ENCODE assay signal across 13 mouse cellular contexts in genomic region chr8:120529226-120529625, GRCm38 (mm10). TPM values are rescaled to one million over a fixed set of nuclear protein-coding genes. Genes with fewer than 3 reads are reported as not detected.
DNase-seq lines count a peak whose midpoint lies in the region; ATAC-seq and TF ChIP-seq lines count a peak whose summit lies in the region.
"Had no signal": no experiment of that assay in that cellular context is flagged by ENCODE, and none has a peak within 500 bp of the region (broad histone marks: within the 10 kb centered on the region; RNA-seq: fewer than 3 reads in every experiment).

No protein-coding gene starts in this region.

- H3K4me3 ChIP-seq in heart, embryonic 10.5 days = no peak overlapping the region
- no peak overlapping the region for H3K4me3 ChIP-seq in ES-Bruce4 (ENCODE audit: low read depth, low read length)
- H3K4me3 ChIP-seq in megakaryocyte, embryonic 14.5 days (replicated peaks) = peak overlapping the region; percentile 84
- no peak overlapping the region for H3K4me3 ChIP-seq in intestine, postnatal 0 days (ENCODE audit: low read depth, low read length)
- H3K4me3 ChIP-seq in embryonic facial prominence, embryonic 10.5 days = no peak overlapping the region
- H3K4me3 ChIP-seq: heart, adult 2 months; limb, embryonic 10.5 days; midbrain, embryonic 12.5 days had no signal

- no peaks in the 10 kb centered on the region for H3K9me3 ChIP-seq in heart, embryonic 10.5 days
- H3K9me3 ChIP-seq in ES-Bruce4 (replicated peaks; ENCODE audit: control insufficient read depth, insufficient read depth, low read length, poor library complexity, severe bottlenecking) = no peaks in the 10 kb centered on the region
- no peaks in the 10 kb centered on the region for H3K9me3 ChIP-seq in megakaryocyte, embryonic 14.5 days
- no peaks in the 10 kb centered on the region for H3K9me3 ChIP-seq in intestine, postnatal 0 days (ENCODE audit: control insufficient read depth)
- no peaks in the 10 kb centered on the region for H3K9me3 ChIP-seq in embryonic facial prominence, embryonic 10.5 days
- H3K9me3 ChIP-seq: limb, embryonic 10.5 days; midbrain, embryonic 12.5 days had no signal

- H3K36me3 ChIP-seq in heart, embryonic 10.5 days = no peaks in the 10 kb centered on the region
- no peaks in the 10 kb centered on the region for H3K36me3 ChIP-seq in ES-Bruce4 (ENCODE audit: control insufficient read depth, insufficient read depth, low read length, poor library complexity, severe bottlenecking)
- peaks cover 82% of the 10 kb centered on the region for H3K36me3 ChIP-seq in megakaryocyte, embryonic 14.5 days (replicated peaks; ENCODE audit: low read length)
- H3K36me3 ChIP-seq in intestine, postnatal 0 days (ENCODE audit: control insufficient read depth, insufficient read depth) = no peaks in the 10 kb centered on the region
- H3K36me3 ChIP-seq in embryonic facial prominence, embryonic 10.5 days (replicated peaks) = no peaks in the 10 kb centered on the region
- H3K36me3 ChIP-seq: limb, embryonic 10.5 days; midbrain, embryonic 12.5 days had no signal

- peaks cover 8% of the 10 kb centered on the region; the same call in 1 of the 2 replicates for H3K27me3 ChIP-seq in heart, embryonic 10.5 days (ENCODE audit: insufficient read depth, poor library complexity, severe bottlenecking)
- H3K27me3 ChIP-seq in ES-Bruce4 (ENCODE audit: control insufficient read depth, insufficient read depth, low read length, poor library complexity, severe bottlenecking) = no peaks in the 10 kb centered on the region
- H3K27me3 ChIP-seq in megakaryocyte, embryonic 14.5 days (replicated peaks) = no peaks in the 10 kb centered on the region
- no peaks in the 10 kb centered on the region; the same call in 1 of the 2 replicates for H3K27me3 ChIP-seq in intestine, postnatal 0 days (replicated peaks; ENCODE audit: control insufficient read depth, insufficient read depth, low read length)
- peaks cover 72% of the 10 kb centered on the region for H3K27me3 ChIP-seq in embryonic facial prominence, embryonic 10.5 days (replicated peaks; ENCODE audit: low read depth, poor library complexity, severe bottlenecking)

- no peak overlapping the region for H3K9ac ChIP-seq in ES-Bruce4 (ENCODE audit: low read depth, poor library complexity, severe bottlenecking)
- H3K9ac ChIP-seq in intestine, postnatal 0 days (ENCODE audit: low read depth, low read length) = no peak overlapping the region
- H3K9ac ChIP-seq: midbrain, embryonic 12.5 days had no signal

- peaks cover 95% of the 10 kb centered on the region for H3K4me1 ChIP-seq in heart, embryonic 10.5 days
- H3K4me1 ChIP-seq in ES-Bruce4 (ENCODE audit: control insufficient read depth, insufficient read depth, low read length) = peaks cover 39% of the 10 kb centered on the region
- H3K4me1 ChIP-seq in megakaryocyte, embryonic 14.5 days = peaks cover 100% of the 10 kb centered on the region
- peaks cover 20% of the 10 kb centered on the region for H3K4me1 ChIP-seq in intestine, postnatal 0 days (replicated peaks; ENCODE audit: control insufficient read depth, insufficient read depth, low read length)
- peaks cover 95% of the 10 kb centered on the region for H3K4me1 ChIP-seq in embryonic facial prominence, embryonic 10.5 days

- no peak for DNase-seq in heart, embryonic 10.5 days (ENCODE audit: low spot score)
- DNase-seq in heart, adult 9 months (ENCODE audit: low spot score in 2 of 2) = no peak
- DNase-seq in liver = peak; percentile 56
- DNase-seq in embryonic facial prominence, embryonic 10.5 days (ENCODE audit: low spot score) = no peak
- DNase-seq in neural tube, embryonic 10.5 days (ENCODE audit: extremely low spot score, low spot score) = no peak
- DNase-seq: cerebellum, adult 18-20 months; heart, adult 2 months had no signal

- no peak overlapping the region for H3K4me2 ChIP-seq in intestine, postnatal 0 days (replicated peaks; ENCODE audit: low read depth)
- H3K4me2 ChIP-seq: midbrain, embryonic 12.5 days had no signal

- TF ChIP-seq POLR2A in ES-Bruce4 (IDR thresholded peaks at IDR 0.05; ENCODE audit: insufficient read depth, low read length) = no peak

- 61% methylated on average over 7 of the region's 7 CpGs for WGBS in heart, embryonic 10.5 days
- WGBS in intestine, postnatal 0 days = 44% methylated on average over 7 of the region's 7 CpGs
- WGBS in embryonic facial prominence, embryonic 10.5 days = 55% methylated on average over 7 of the region's 7 CpGs

- TF ChIP-seq EP300 in ES-Bruce4 (IDR thresholded peaks at IDR 0.05; ENCODE audit: insufficient read depth, low read depth, low read length) = peak; percentile 99

- peak overlapping the region; percentile 86; the same call in 1 of the 2 replicates for H3K27ac ChIP-seq in heart, embryonic 10.5 days
- H3K27ac ChIP-seq in ES-Bruce4 (ENCODE audit: insufficient read depth, low read length) = peak overlapping the region; percentile 21
- no peak overlapping the region for H3K27ac ChIP-seq in intestine, postnatal 0 days (ENCODE audit: low read depth, low read length)
- no peak overlapping the region for H3K27ac ChIP-seq in embryonic facial prominence, embryonic 10.5 days (replicated peaks)
- H3K27ac ChIP-seq: heart, adult 2 months; limb, embryonic 10.5 days; midbrain, embryonic 12.5 days had no signal

- TF ChIP-seq CTCF in ES-Bruce4 (IDR thresholded peaks at IDR 0.05; ENCODE audit: low read depth, low read length) = no peak
- no peak for TF ChIP-seq CTCF in intestine, postnatal 0 days (IDR thresholded peaks at IDR 0.05; ENCODE audit: low read depth)

- no peak for ATAC-seq in intestine, postnatal 0 days
- ATAC-seq: forebrain, embryonic 14.5 days had no signal

RNA-seq across cellular contexts. Expression of gene Gins2, which starts 59.9 kb away (rescaled TPM):
- 106 and 125 TPM in 2 replicates for polyA plus RNA-seq in heart, embryonic 10.5 days (2016; fragmentation: Nextera tagmentation; extraction: Ambion mirVana)
- polyA plus RNA-seq in ES-Bruce4 (2011; ENCODE audit: insufficient read depth, insufficient read length, low read depth, missing spikeins) = 51.3 and 52.0 TPM in 2 replicates
- 8.3 and 35.4 TPM in 2 replicates for polyA plus RNA-seq in megakaryocyte, embryonic 14.5 days (2012; ENCODE audit: insufficient read depth, low replicate concordance)
- polyA plus RNA-seq in intestine, postnatal 0 days (2015; fragmentation: Nextera tagmentation; extraction: Ambion mirVana) = 23.1 and 23.7 TPM in 2 replicates
- polyA plus RNA-seq in embryonic facial prominence, embryonic 10.5 days (2016; fragmentation: Nextera tagmentation; extraction: Ambion mirVana) = 156 TPM in 2 replicates

Comparison
In these comparisons a context has a peak if more than half of its experiments do, and no peak if none do; other contexts are left out.
1. H3K27ac ChIP-seq: peak in heart, embryonic 10.5 days (single experiment) and ES-Bruce4 (single experiment); none in intestine, postnatal 0 days (single experiment) and embryonic facial prominence, embryonic 10.5 days (single experiment).